Mouse (Mus musculus) naive thymus-derived CD4-positive, alpha-beta T cell, adult 2 months (primary cell): ENCODE measurements around the gene Gimap8.

Experiments
- DNase-seq: peaks from one replicate; pipeline ENCODE4 v3.0.0-alpha.2; 2011; ENCODE audit warnings: low read depth

Gene Gimap8

DNA sequence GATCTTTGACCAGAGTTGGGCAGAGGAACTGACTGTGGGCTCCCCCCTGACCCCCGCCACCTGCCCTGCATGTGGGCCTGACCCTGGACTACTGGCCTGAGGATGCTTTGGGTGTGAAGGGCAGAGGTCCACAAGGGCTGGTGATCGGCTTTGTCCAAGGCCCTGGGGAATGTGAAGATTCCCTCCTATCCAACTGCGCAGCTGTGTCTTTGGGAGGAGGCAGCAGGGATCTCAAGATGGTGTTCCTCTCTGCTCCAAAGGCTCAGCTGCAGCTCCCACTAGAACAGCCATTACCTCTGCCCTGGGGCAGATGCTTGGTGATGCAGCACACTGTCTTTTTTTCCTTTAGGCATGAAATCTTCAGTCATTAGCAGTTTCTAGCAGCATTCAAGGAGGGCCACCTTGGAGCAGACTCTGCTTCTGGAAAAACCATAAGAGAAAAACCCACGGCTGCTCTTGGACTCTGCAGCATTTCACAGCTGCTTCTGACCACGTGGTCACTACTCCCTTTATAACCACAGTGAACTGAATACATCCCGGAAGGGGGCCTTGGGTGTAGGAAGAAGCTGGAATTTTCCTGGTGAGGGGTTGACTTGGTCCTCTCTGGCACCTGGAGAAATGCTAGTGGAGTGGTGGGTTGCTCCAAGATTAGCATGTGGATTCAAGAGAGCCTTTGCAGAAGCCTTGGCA, 9.1 kb upstream of the Gimap8 start:
- no peak for DNase-seq

DNA sequence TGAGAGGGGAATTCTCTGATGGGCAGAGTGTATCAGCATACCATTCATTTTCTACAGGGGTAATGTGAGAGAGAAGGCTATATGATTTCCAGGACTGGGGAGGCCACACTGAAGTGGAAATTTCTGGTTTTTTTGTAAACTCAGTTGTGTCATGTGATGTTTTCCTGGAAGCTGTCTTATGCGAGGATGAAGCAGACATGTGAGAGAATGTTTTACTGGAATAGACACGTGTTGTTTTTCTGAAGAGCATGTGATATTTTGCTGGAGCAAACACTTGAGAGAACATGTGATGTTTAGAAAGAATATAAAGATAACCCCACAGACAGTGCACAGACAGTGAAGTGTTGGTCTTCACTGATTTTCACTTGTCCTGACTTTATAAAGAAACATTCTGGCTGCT, 8.5 kb upstream of the Gimap8 start:
- no peak for DNase-seq

GRCm38 (mm10) chr6:48641391-48641790, 5.6 kb upstream of the Gimap8 start:
- no peak for DNase-seq

DNA sequence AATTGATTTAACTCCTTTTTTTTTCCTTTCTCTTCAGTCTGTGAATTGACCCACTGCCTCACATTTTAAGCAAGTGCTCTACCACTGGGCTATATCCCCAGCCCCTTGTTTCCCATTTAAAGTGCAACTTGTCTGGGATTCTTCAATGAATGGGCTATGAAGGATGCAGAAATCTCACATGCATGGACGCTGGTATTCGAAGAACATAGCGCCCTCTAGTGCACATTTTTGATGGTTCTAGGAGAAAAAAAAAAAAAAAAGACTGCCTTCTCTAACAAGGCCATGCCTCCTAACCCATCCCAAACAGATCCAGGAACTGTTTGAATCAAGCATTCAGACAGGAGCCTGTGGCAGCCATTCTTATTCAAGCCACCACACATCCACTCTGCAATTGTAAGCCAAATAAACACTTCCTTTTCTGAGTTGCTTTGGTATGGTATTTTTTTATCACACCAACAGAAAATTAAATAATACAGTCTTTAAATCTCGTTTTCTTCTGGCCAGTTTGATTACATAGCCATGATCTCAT, 4.2 kb upstream of the Gimap8 start:
- peak; percentile 86 for DNase-seq

GRCm38 (mm10) chr6:48645660-48646308, 1.2 kb upstream of the Gimap8 start:
- peak; percentile 92 for DNase-seq

DNA sequence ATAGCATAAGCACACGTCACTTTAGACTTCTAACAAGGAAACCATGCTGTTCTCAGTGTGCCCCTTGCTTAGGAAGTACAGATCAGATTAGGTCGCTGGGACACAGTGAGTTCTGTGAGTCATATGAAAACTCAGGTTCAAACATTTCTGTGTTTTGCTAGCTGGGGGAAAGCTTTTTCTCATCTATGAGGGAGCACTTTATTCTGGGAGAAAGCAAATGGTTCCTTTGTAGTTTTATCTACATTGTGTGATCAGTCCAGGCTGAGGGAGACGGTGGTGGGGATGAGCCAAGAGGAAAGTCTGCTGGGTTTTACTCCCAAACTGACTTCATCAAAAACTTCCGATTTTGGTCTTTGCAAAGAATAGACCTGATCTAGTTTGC, 734 bp upstream of the Gimap8 start:
- no peak for DNase-seq

GRCm38 (mm10) chr6:48647611-48648010, 577 bp downstream of the Gimap8 start:
- peak; percentile 38 for DNase-seq

DNA sequence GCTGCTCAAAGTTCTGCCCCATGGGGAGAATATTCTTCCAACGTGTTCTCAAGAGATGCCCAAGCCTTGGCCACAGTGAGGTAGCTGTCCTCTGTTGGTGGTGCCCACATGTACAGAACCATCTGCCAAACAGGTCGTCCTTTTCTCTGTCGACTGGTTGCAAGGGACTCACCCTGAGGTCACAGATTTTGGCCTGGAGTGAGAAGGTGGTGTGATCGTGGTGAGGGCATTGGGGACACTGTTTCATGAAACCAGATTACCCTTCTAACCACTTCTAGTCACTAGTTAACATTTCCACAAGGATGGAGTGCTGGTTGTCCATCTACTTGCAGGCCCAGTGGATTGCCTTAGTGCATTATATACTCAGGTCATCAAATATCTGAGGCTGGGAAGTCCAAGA, 1.7 kb downstream of the Gimap8 start:
- no peak for DNase-seq

DNA sequence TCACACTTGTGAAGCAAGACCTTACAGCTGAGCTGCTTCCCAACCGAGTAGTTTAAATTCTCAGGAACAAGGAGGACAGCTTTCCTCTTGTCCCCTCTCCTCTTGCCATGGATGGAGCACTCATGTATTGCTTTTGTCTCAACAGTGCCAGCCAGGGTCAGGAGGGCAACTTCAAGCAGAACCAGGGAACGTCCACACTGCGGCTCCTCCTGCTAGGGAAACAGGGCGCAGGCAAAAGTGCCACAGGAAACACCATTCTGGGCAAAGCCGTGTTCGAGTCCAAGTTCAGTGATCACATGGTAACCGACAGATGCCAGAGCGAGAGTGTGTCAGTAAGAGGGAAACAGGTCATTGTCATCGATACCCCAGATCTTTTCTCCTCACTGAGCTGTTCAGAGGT, 3.0 kb downstream of the Gimap8 start:
- DNase-seq = no peak

GRCm38 (mm10) chr6:48658721-48659120, 11.7 kb downstream of the Gimap8 start:
- DNase-seq = no peak

GRCm38 (mm10) chr6:48664750-48665149, 17.7 kb downstream of the Gimap8 start:
- peak; percentile 36 for DNase-seq

DNA sequence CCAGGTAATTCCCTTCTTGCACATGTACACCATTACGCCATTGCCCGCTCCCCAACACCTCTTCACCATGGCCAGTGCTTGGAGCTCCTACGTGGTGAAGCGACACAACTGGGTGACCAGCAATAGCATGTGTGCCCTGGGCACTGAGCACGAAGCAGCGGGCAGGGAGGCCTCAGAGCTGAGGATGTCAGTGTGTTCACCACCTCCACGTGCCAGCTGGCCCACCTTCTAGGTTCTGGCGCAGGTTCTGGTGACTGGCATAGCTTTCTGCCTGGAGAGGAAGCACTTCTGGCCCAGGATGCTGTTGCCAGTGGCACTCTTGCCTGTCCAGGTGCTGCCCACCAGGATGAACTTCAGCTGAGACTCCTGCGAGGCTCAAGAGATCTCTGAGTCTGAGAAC, 18.4 kb downstream of the Gimap8 start:
- DNase-seq = no peak

DNA sequence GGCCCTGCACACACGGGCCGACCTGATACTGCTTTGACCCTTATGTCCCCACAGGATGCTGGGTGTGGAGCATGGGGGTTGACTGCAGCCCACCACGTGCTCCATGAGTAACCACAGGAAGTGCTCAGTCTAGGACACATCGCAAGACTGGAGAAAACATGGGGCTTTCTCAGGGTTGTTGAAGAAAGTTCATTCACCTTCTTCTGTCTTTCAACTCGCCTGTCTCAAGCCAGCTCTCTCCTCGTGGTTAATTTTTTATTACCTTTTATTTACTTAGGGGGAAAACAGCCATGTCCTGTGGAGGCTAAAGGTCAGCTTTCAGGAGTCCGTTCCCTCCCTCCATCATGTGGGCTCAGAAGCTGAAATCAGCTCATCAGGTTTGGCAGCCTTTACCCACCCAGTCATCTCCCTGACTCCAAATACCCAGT, 19.1 kb downstream of the Gimap8 start:
- peak; percentile 45 for DNase-seq

DNA sequence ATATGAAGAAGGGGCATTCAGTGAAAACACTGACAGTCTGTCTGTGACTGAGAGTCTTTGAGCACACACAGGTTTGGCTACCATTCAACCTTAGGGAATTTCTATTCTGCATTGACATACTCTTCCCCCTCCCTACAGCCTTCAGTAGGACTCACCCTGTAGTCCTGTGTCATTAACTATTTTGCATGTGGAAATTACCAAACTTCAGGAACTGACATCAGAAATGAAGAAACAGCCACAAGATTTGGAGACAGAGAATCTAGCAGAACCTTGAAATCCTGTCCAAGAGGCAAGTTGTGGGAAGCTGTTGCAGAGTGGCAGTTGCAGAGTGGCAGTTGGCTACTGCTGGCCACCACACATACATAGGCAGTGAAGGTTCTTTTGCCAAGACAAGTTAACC, 21.0 kb downstream of the Gimap8 start:
- no peak for DNase-seq

DNA sequence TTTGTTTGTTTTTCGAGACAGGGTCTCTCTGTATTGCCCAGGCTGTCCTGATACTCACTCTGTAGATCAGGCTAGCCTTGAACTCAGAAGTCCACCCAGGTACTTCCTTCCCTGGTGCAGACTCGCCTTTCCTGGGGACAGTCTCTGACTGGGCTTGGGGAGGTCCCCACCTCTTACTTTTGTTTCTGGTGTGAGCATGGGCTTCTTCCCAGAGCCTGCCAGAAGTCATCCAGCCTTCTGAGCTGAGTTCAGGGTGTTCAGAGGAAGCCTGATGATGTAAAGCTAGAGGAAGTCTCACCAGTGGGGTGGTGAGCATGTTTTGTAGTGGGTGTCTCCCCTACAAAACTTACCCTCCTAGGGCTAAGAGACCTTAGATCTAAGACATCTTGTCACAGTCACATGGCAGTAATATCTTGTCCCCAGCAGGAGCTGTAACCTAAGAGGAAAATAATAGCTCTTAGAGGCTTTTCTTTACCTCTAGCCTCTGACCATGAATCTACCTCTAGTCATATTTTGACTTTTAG, 22.5 kb downstream of the Gimap8 start:
- peak; percentile 60 for DNase-seq

GRCm38 (mm10) chr6:48674291-48675058, 27.4 kb downstream of the Gimap8 start:
- DNase-seq = peak; percentile 65

DNA sequence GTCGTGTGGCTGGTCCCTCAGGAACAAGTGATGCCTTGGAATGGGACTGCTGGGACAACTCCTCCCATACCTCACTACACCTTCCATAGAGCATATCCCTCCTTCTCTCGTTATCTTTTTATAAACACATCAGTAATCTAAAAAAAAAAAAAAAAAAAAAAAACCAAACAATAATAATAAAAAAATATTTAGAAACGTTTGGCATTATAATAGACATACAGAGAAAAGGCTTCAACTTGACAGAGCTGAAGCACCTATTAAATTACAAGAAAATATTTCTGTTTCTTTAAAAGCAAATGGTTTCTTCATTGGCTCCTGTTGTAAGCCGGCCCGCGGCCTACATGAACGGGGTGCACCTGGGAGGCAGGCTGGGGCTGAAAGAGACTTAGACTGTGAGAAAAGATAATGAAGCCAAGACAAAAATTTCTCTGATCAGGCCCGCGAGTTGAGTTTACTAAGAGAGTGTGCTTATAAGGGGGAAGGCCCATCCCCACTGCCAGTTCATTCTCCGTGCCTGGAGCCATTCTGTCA, 28.4 kb downstream of the Gimap8 start:
- no peak for DNase-seq

DNA sequence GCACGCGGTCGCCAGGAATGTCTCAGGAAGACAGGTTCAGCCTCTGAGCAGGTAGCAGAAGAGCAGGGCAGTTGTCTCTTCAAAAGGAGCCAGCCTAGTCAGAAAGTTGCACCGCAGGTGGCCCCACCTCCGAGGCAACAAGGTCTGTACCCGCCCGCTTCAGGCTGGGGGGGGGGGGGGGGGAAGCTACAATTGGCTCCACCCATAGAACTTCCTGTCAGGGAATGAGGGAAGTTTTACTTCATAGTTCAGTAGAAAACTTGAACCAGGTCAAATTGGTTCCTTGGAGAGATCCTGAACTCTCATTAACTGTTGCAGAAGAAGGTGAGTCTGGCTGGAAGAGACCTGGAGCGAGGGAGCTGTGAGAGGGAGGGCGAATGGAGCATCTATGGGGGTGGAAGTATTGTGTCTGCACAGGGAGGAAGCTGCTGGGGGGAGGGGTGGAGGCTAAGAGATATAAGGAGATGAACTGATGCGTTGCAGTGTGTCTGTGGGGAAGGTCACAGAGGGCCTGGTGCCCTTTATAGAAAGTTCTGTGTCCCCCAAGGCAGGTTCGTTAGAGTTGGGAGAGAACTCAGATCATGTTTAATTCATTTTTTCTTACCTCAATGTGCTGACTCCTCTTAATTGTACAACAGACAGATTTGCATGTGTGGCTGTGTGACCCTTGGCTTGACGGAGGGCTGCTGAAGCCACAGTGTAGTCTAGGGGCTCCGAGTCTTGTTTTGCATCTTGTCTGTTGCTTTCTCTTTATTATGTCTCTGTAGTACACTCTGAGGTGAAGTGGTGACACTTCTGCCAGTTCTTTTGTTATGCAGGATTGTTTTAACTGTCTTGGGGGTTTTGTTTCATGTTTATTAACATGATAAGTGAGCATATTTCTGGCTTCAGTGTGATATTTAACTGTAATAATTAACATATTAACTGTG, 29.2 kb downstream of the Gimap8 start, which contains the start of gene Gimap9:
Gene Gimap9 (plus strand): TSS at position 199 of the 929 bp plus-strand sequence.
- DNase-seq = peak; percentile 92

DNA sequence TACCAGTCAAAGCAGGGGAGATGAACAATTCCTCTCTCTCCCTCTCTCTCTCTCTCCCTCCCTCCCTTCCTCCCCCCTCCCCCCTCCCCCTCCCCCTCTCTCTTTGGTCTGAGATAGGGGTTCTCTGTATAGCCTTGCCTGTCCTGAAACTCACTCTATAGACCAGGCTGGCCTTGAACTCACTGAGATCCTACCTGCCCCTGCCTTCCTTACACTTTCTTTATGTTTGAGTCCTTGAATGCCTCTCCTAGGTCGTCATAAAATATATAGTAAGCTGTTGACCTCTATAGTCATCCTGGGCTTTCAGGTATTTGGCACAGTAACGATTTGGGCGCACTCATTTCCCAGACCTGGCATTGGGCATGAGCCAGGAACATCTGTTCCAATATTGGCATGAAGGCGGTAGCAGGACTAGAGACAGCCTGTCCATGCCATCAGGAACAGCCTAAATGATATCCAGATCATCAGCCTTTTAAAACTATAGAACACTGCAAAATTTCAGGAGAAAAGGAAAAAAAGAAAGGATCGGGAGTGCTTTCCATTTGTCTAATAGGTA, 29.9 kb downstream of the Gimap8 start:
- DNase-seq = no peak

- no peak for DNase-seq
Observed at GRCm38 (mm10) chr6:48677492-48678345, 30.7 kb downstream of the Gimap8 start.
